Mouse (Mus musculus): Measurements from ENCODE around the gene Sephs1. TPM values are rescaled to one million over a fixed set of nuclear protein-coding genes. Genes with fewer than 3 reads are reported as not detected.

The Sephs1 gene
- 10 to 100 TPM; 11.8 to 34.6 (median 19.3) TPM for total RNA-seq (2018; cell fraction: chromatin; rRNA removed)
- total RNA-seq (2018; cell fraction: cytosol; rRNA removed), result 10 to 100 TPM in 23 of 26 experiments, 1 to 10 TPM in 3; 8.6 to 15.1 (median 11.3) TPM
- total RNA-seq (2018; cell fraction: nucleus; rRNA removed), result 10 to 100 TPM in 25 of 26 experiments, 1 to 10 TPM in 1; 9.8 to 29.4 (median 16.0) TPM
- polyA plus RNA-seq (2018), result 15.6 to 16.6 TPM (median 16.2 TPM) in 3 replicates

GRCm38 (mm10) chr2:4881350-4882248, at the start of gene Sephs1:
Sephs1 (plus strand) TSS chr2:4881564.
- peaks cover 33% of the 10 kb centered on the region for H3K79me2 ChIP-seq (ENCODE audit: inconsistent target)
- 0 out of 2 replicates have a peak within 1 kb of the TSS, but pooled peaks have one; percentile 8 for H3K27ac ChIP-seq
- WGBS (ENCODE audit: missing documents), result 0% methylated on average over 68 of the region's 115 CpGs
- no peaks in the 10 kb centered on the region for H3K36me3 ChIP-seq (ENCODE audit: inconsistent target)
- H3K4me3 ChIP-seq (ENCODE audit: inconsistent target), result peak within 1 kb of the TSS; percentile 60

- WGBS (ENCODE audit: missing documents), result 49% methylated on average over 4 of the region's 4 CpGs
- Histone ChIP-seq H3K79me2 (ENCODE audit: inconsistent target) (no peaks in the 10 kb centered on the region), H3K27ac (no peak overlapping the region), H3K36me3 (ENCODE audit: inconsistent target) (no peaks in the 10 kb centered on the region), H3K4me3 (ENCODE audit: inconsistent target) (no peak overlapping the region)
Measured at GRCm38 (mm10) chr2:4832166-4832565, 49.2 kb upstream of the Sephs1 start.

GRCm38 (mm10) chr2:4849449-4849848, 31.9 kb upstream of the Sephs1 start:
- 90% methylated on average over 2 of the region's 2 CpGs for WGBS (ENCODE audit: missing documents)
- H3K36me3 ChIP-seq (ENCODE audit: inconsistent target), result no peaks in the 10 kb centered on the region
- H3K4me3 ChIP-seq (ENCODE audit: inconsistent target), result no peak overlapping the region
- no peak overlapping the region for H3K27ac ChIP-seq
- H3K79me2 ChIP-seq (ENCODE audit: inconsistent target), result no peaks in the 10 kb centered on the region

GRCm38 (mm10) chr2:4857186-4857585, 24.2 kb upstream of the Sephs1 start:
- 23% methylated on average over 5 of the region's 5 CpGs for WGBS (ENCODE audit: missing documents)
- no peaks in the 10 kb centered on the region for H3K79me2 ChIP-seq (ENCODE audit: inconsistent target)
- H3K36me3 ChIP-seq (ENCODE audit: inconsistent target), result no peaks in the 10 kb centered on the region
- H3K4me3 ChIP-seq (ENCODE audit: inconsistent target), result no peak overlapping the region
- H3K27ac ChIP-seq, result no peak overlapping the region

- Histone ChIP-seq H3K27ac (no peak overlapping the region), H3K36me3 (ENCODE audit: inconsistent target) (no peaks in the 10 kb centered on the region), H3K4me3 (ENCODE audit: inconsistent target) (no peak overlapping the region), H3K79me2 (ENCODE audit: inconsistent target) (no peaks in the 10 kb centered on the region)
- WGBS (ENCODE audit: missing documents), result 88% methylated on average over 10 of the region's 10 CpGs
Measured at GRCm38 (mm10) chr2:4858161-4858560, 23.2 kb upstream of the Sephs1 start.

GRCm38 (mm10) chr2:4864008-4864816, 17.2 kb upstream of the Sephs1 start:
- Histone ChIP-seq H3K27ac (no peak overlapping the region), H3K79me2 (ENCODE audit: inconsistent target) (no peaks in the 10 kb centered on the region), H3K36me3 (ENCODE audit: inconsistent target) (no peaks in the 10 kb centered on the region), H3K4me3 (ENCODE audit: inconsistent target) (no peak overlapping the region)
- WGBS (ENCODE audit: missing documents), result 58% methylated on average over 7 of the region's 7 CpGs

- WGBS (ENCODE audit: missing documents), result 57% methylated on average over 9 of the region's 9 CpGs
- Histone ChIP-seq H3K4me3 (ENCODE audit: inconsistent target) (no peak overlapping the region), H3K27ac (no peak overlapping the region), H3K36me3 (ENCODE audit: inconsistent target) (no peaks in the 10 kb centered on the region), H3K79me2 (ENCODE audit: inconsistent target) (no peaks in the 10 kb centered on the region)
Measured at GRCm38 (mm10) chr2:4864817-4865296, 16.5 kb upstream of the Sephs1 start.

- Histone ChIP-seq H3K4me3 (ENCODE audit: inconsistent target) (no peak overlapping the region), H3K79me2 (ENCODE audit: inconsistent target) (no peaks in the 10 kb centered on the region), H3K27ac (no peak overlapping the region), H3K36me3 (ENCODE audit: inconsistent target) (no peaks in the 10 kb centered on the region)
- 82% methylated on average over 12 of the region's 12 CpGs for WGBS (ENCODE audit: missing documents)
Measured at GRCm38 (mm10) chr2:4868028-4868725, 13.2 kb upstream of the Sephs1 start.

- H3K36me3 ChIP-seq (ENCODE audit: inconsistent target), result no peaks in the 10 kb centered on the region
- no peak overlapping the region for H3K27ac ChIP-seq
- H3K4me3 ChIP-seq (ENCODE audit: inconsistent target), result no peak overlapping the region
- 45% methylated on average over 9 of the region's 9 CpGs for WGBS (ENCODE audit: missing documents)
- no peaks in the 10 kb centered on the region for H3K79me2 ChIP-seq (ENCODE audit: inconsistent target)
Measured at GRCm38 (mm10) chr2:4872740-4873139, 8.6 kb upstream of the Sephs1 start.

GRCm38 (mm10) chr2:4873331-4873730, 8.0 kb upstream of the Sephs1 start:
- Histone ChIP-seq H3K79me2 (ENCODE audit: inconsistent target) (no peaks in the 10 kb centered on the region), H3K27ac (no peak overlapping the region), H3K36me3 (ENCODE audit: inconsistent target) (no peaks in the 10 kb centered on the region), H3K4me3 (ENCODE audit: inconsistent target) (no peak overlapping the region)
- 88% methylated on average over 6 of the region's 6 CpGs for WGBS (ENCODE audit: missing documents)

GRCm38 (mm10) chr2:4875090-4875489, 6.3 kb upstream of the Sephs1 start:
- H3K79me2 ChIP-seq (ENCODE audit: inconsistent target), result no peaks in the 10 kb centered on the region
- no peak overlapping the region for H3K27ac ChIP-seq
- no peak overlapping the region for H3K4me3 ChIP-seq (ENCODE audit: inconsistent target)
- 33% methylated on average over 1 of the region's 1 CpGs for WGBS (ENCODE audit: missing documents)
- no peaks in the 10 kb centered on the region for H3K36me3 ChIP-seq (ENCODE audit: inconsistent target)

GRCm38 (mm10) chr2:4876131-4876530, 5.2 kb upstream of the Sephs1 start:
- H3K79me2 ChIP-seq (ENCODE audit: inconsistent target), result no peaks in the 10 kb centered on the region
- no peak overlapping the region for H3K4me3 ChIP-seq (ENCODE audit: inconsistent target)
- no peak overlapping the region for H3K27ac ChIP-seq
- no peaks in the 10 kb centered on the region for H3K36me3 ChIP-seq (ENCODE audit: inconsistent target)
- 71% methylated on average over 3 of the region's 3 CpGs for WGBS (ENCODE audit: missing documents)

- 12% methylated on average over 20 of the region's 20 CpGs for WGBS (ENCODE audit: missing documents)
- Histone ChIP-seq H3K36me3 (ENCODE audit: inconsistent target) (no peaks in the 10 kb centered on the region), H3K79me2 (ENCODE audit: inconsistent target) (peaks cover 25% of the 10 kb centered on the region), H3K4me3 (ENCODE audit: inconsistent target) (peak overlapping the region; percentile 60), H3K27ac (0 out of 2 replicates have a peak overlapping the region, but pooled peaks have one; percentile 8)
Measured at GRCm38 (mm10) chr2:4880737-4881349, 521 bp upstream of the Sephs1 start.

Measured in macrophage (primary cell).